Mouse (Mus musculus): ENCODE results near the gene Ier2. TPM values are rescaled to one million over a fixed set of nuclear protein-coding genes. Genes with fewer than 3 reads are reported as not detected.
A peak's percentile ranks its signal among the peaks of the same experiment; 100 is the strongest.

The Ier2 gene
- polyA plus RNA-seq (2015; fragmentation: Nextera tagmentation; extraction: Ambion mirVana): 73.5 and 78.0 TPM in 2 replicates

DNA sequence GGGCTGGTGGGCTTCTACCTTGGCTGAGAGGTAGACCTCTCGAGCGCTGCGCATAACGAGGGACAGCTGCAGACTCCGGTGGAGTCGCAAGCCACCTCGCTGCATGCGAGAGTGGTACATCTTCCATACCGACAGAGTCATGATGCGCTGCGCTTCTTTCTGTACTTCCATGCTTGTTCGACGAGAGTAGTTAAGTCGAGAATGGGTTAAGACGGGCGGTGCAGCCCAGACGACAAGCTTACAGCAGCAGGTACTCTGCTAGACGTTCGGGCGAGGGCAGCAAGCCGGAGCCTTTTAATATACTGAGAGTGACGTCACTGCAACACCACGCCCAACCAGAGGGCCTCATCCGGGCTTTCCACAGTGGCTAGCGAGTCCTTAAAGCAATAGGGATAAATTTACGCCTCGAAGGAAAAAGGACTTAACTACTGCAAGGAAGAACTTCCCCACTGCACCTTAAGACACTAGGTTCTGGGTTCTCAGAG is at the start of gene Ier2:
Gene Ier2 (minus strand): TSS at position 272 of the 485 bp plus-strand sequence.
- Histone ChIP-seq H3K9ac (replicated peaks; ENCODE audit: low read length) (peak within 1 kb of the TSS; percentile 74), H3K4me2 (replicated peaks; ENCODE audit: low read depth, low read length) (peak within 1 kb of the TSS; percentile 72), H3K4me1 (ENCODE audit: insufficient read depth, low read length) (peaks cover 32% of the 10 kb centered on the region), H3K27ac (ENCODE audit: low read length) (peak within 1 kb of the TSS; percentile 97), H3K9me3 (ENCODE audit: low read length) (no peaks in the 10 kb centered on the region), H3K4me3 (ENCODE audit: low read length) (peak within 1 kb of the TSS; percentile 80), H3K36me3 (ENCODE audit: insufficient read depth, low read length) (no peaks in the 10 kb centered on the region), H3K27me3 (ENCODE audit: insufficient read depth, low read length) (no peaks in the 10 kb centered on the region)
- WGBS: under 1% methylated on average over 27 of the region's 27 CpGs
- ATAC-seq (ENCODE audit: low FRiP score, low TSS enrichment): peak; percentile 74

DNA sequence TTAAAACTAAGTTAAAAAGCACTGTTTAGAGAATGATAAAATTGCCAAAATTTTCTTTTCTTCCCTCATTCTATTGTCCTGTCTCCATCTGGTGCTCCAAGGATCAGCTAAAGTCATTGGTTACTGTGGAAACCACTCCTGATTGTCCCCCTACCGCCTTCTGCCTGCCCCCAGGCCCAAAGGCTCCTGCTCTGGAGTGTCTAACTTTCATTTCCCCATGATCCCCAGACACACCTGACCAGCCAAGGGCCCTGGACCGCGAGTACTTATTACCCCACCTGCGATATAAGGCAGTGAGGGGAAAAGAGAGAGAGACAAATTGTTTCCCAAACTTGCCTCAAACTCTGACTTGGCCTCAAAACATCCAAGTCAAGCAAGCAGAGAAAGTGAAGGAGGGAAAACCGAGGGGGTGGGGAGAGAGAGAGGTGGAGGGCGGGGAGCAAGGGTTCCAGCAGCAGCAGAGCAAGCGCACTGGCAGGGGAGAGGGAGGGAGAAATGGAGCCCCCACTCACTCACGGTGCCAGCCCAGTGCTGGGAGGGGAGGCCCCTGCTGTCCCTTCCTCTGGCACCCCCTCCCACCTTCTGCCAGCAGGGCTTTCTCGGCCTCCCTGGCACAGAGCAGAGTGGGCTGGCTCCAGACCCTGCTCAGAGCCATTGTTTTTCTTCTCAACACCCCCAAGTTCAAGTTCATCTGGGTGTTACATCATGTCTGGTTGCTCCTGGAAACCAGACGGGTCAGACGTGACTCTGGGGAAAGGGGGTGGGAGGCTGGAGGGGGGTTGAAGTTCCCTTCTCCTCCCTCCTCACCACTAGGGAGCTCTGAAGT is 49.5 kb upstream of the Ier2 start:
- Histone ChIP-seq H3K9ac (replicated peaks; ENCODE audit: low read length) (peak overlapping the region; percentile 4; the same call in 1 of the 2 replicates), H3K4me1 (ENCODE audit: insufficient read depth, low read length) (peaks cover 61% of the 10 kb centered on the region), H3K4me3 (ENCODE audit: low read length) (no peak overlapping the region), H3K36me3 (ENCODE audit: insufficient read depth, low read length) (0 out of 2 replicates have a peak, but pooled peaks cover 4% of the 10 kb centered on the region), H3K4me2 (replicated peaks; ENCODE audit: low read depth, low read length) (peak overlapping the region; percentile 29), H3K27me3 (ENCODE audit: insufficient read depth, low read length) (peaks cover 45% of the 10 kb centered on the region), H3K9me3 (ENCODE audit: low read length) (no peaks in the 10 kb centered on the region), H3K27ac (ENCODE audit: low read length) (peak overlapping the region; percentile 75)
- peak; percentile 75 for ATAC-seq (ENCODE audit: low FRiP score, low TSS enrichment)
- WGBS: 10% methylated on average over 10 of the region's 11 CpGs

DNA sequence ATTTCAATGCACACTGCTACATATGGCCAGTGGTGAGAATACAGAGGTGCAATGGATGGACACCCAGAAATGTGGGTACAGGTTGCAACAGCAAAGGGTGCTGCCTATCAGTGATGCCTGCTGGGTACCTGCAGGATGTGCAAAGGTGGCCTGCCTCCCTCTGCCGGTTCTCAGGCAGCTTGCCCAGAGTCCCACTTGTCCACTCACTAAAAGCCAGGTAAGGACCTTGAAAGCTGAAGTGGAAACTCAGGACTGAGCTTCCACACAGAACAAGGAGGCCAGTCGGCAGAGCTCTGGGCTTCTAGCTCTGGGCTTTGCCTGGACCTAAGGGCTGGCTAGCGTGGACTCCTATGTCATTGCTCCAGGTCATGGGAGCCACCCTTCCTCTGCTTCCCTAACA is 48.7 kb upstream of the Ier2 start:
- peaks cover 69% of the 10 kb centered on the region for H3K4me1 ChIP-seq (ENCODE audit: insufficient read depth, low read length)
- ATAC-seq (ENCODE audit: low FRiP score, low TSS enrichment): no peak
- no peaks in the 10 kb centered on the region for H3K36me3 ChIP-seq (ENCODE audit: insufficient read depth, low read length)
- H3K27me3 ChIP-seq (ENCODE audit: insufficient read depth, low read length): peaks cover 46% of the 10 kb centered on the region
- no peak overlapping the region for H3K4me3 ChIP-seq (ENCODE audit: low read length)
- WGBS: 50% methylated on average over 3 of the region's 3 CpGs
- H3K4me2 ChIP-seq (replicated peaks; ENCODE audit: low read depth, low read length): no peak overlapping the region
- H3K27ac ChIP-seq (ENCODE audit: low read length): peak overlapping the region; percentile 75; the same call in 1 of the 2 replicates
- 0 out of 2 replicates have a peak overlapping the region, but pooled peaks have one; percentile 4 for H3K9ac ChIP-seq (replicated peaks; ENCODE audit: low read length)
- H3K9me3 ChIP-seq (ENCODE audit: low read length): no peaks in the 10 kb centered on the region

DNA sequence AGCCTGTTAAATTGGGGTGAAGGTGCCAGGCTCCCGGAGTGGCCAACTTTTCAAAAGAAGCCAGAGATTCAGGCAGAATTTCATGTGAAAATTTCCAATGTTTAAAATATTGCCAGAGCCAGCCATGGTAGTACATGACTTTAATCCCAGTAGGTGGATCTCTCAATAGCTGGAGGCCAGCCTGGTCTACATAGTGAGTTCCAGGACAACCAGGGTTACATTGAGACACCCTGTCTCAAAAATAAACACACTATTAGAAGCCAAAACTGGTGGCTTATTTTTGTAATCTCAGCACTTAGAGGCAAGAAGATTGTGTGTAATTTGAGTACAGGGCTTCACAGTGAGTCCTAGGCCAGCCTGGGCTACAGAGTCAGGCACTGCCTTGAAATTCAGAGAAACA is 47.3 kb upstream of the Ier2 start:
- Histone ChIP-seq H3K4me2 (replicated peaks; ENCODE audit: low read depth, low read length) (no peak overlapping the region), H3K9me3 (ENCODE audit: low read length) (no peaks in the 10 kb centered on the region), H3K9ac (replicated peaks; ENCODE audit: low read length) (no peak overlapping the region), H3K4me3 (ENCODE audit: low read length) (no peak overlapping the region), H3K27me3 (ENCODE audit: insufficient read depth, low read length) (peaks cover 47% of the 10 kb centered on the region), H3K27ac (ENCODE audit: low read length) (no peak overlapping the region), H3K4me1 (ENCODE audit: insufficient read depth, low read length) (peaks cover 70% of the 10 kb centered on the region), H3K36me3 (ENCODE audit: insufficient read depth, low read length) (no peaks in the 10 kb centered on the region)
- WGBS: 100% methylated on average over 1 of the region's 1 CpGs
- no peak for ATAC-seq (ENCODE audit: low FRiP score, low TSS enrichment)

DNA sequence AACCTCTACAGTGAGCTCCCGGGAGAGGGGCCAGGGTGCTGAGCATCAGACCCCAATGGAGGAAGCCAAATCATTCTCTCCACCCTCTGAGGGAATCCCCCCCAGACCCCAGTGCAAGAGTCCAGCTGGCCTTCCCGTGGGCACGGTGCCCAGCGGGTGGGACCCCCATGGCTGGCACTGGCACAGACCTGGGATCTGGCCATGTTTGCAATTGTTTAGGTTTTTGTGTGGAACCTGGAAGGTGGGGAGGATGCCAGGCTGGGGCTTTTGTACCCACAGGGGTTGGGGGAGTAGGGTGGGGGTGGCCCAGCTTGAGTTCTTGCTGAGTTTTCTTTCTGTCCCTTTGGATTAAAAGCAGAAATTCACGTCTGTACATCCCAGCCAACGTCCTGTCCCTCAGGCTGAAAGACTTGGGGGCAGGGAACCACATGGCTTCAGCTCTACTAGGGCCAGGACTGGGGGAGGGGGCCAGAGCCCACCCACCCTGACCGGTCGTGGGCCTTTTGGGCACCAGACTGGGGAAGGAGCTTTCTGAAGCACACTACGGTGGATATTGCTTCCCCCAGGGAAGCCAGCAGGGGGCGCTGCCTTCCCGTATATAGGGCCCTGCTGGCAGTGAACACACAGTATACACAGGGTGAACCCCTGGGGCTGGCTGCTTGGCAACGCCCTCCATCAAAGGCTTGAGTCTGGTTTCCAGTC is 46.3 kb upstream of the Ier2 start:
- H3K27ac ChIP-seq (ENCODE audit: low read length): no peak overlapping the region
- no peak overlapping the region for H3K4me3 ChIP-seq (ENCODE audit: low read length)
- peaks cover 47% of the 10 kb centered on the region for H3K27me3 ChIP-seq (ENCODE audit: insufficient read depth, low read length)
- 17% methylated on average over 12 of the region's 12 CpGs for WGBS
- peak; percentile 49 for ATAC-seq (ENCODE audit: low FRiP score, low TSS enrichment)
- H3K4me1 ChIP-seq (ENCODE audit: insufficient read depth, low read length): peaks cover 74% of the 10 kb centered on the region
- H3K9ac ChIP-seq (replicated peaks; ENCODE audit: low read length): no peak overlapping the region
- H3K4me2 ChIP-seq (replicated peaks; ENCODE audit: low read depth, low read length): no peak overlapping the region
- no peaks in the 10 kb centered on the region for H3K9me3 ChIP-seq (ENCODE audit: low read length)
- no peaks in the 10 kb centered on the region for H3K36me3 ChIP-seq (ENCODE audit: insufficient read depth, low read length)

DNA sequence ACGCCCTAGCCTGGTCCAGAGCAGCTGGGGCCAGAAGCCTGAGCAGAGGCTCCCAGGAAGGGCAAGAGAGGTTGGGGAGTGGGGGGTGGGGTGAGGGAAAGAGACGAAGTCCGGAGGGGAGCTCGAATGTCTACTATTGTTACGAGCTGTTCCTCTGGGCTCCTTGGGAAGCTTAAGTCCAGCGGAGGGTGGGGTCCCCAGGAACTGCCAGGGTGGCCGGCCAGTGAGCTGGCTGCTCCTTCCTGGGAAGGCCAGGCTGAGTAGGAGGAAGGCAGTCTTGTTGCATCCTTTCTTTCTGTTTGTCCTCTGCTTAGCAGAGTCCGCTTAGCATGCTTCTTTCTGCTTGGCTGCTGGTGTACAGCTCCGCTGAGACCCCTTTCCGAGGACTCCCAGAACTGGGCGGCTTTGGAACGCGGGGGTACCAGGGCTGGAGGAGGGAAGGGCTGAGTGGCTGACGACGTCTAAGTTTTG is 45.5 kb upstream of the Ier2 start:
- peak overlapping the region; percentile 63; the same call in 1 of the 2 replicates for H3K27ac ChIP-seq (ENCODE audit: low read length)
- H3K9ac ChIP-seq (replicated peaks; ENCODE audit: low read length): peak overlapping the region; percentile 61; the same call in 1 of the 2 replicates
- peak overlapping the region; percentile 49 for H3K4me2 ChIP-seq (replicated peaks; ENCODE audit: low read depth, low read length)
- no peaks in the 10 kb centered on the region for H3K36me3 ChIP-seq (ENCODE audit: insufficient read depth, low read length)
- peaks cover 68% of the 10 kb centered on the region for H3K4me1 ChIP-seq (ENCODE audit: insufficient read depth, low read length)
- WGBS: 11% methylated on average over 15 of the region's 15 CpGs
- peaks cover 55% of the 10 kb centered on the region for H3K27me3 ChIP-seq (ENCODE audit: insufficient read depth, low read length)
- H3K9me3 ChIP-seq (ENCODE audit: low read length): no peaks in the 10 kb centered on the region
- peak overlapping the region; percentile 29 for H3K4me3 ChIP-seq (ENCODE audit: low read length)
- ATAC-seq (ENCODE audit: low FRiP score, low TSS enrichment): no peak

DNA sequence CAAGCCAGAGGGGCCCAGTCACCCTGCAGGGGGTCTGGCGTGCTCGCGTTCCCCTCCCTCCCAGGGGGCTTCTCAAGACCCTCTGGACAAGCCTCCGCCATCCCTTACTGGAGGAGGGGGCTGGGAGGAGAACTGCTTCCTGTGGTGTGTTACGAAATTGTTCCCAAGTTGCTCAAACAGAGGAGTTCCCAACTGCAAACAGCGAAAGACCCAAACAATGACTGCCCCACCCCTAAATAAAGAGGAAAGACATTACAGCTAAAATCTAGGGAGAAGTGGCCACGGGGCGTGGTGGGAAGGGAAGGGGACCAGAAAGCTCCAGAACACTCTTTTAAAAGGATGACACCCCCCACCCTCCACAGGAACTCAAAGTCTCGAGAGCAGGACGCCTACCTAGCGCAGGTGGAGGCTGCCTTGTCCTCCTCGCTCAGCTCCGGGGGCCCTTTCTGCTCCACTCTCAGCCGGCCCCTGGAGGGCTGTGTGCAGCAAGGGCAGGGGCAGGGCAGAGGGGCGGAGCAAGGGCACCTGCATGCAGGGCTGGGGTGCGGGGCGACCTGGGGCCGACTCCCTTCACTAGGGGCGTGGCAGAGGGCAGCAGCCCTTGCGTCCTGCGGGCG is 44.7 kb upstream of the Ier2 start:
- peaks cover 62% of the 10 kb centered on the region for H3K4me1 ChIP-seq (ENCODE audit: insufficient read depth, low read length)
- H3K9me3 ChIP-seq (ENCODE audit: low read length): no peaks in the 10 kb centered on the region
- H3K27me3 ChIP-seq (ENCODE audit: insufficient read depth, low read length): peaks cover 63% of the 10 kb centered on the region
- WGBS: 12% methylated on average over 22 of the region's 22 CpGs
- peak; percentile 18; the same call in 1 of the 2 replicates for ATAC-seq (ENCODE audit: low FRiP score, low TSS enrichment)
- peak overlapping the region; percentile 61; the same call in 1 of the 2 replicates for H3K9ac ChIP-seq (replicated peaks; ENCODE audit: low read length)
- no peaks in the 10 kb centered on the region for H3K36me3 ChIP-seq (ENCODE audit: insufficient read depth, low read length)
- peak overlapping the region; percentile 29 for H3K4me3 ChIP-seq (ENCODE audit: low read length)
- H3K27ac ChIP-seq (ENCODE audit: low read length): peak overlapping the region; percentile 63
- H3K4me2 ChIP-seq (replicated peaks; ENCODE audit: low read depth, low read length): peak overlapping the region; percentile 49

DNA sequence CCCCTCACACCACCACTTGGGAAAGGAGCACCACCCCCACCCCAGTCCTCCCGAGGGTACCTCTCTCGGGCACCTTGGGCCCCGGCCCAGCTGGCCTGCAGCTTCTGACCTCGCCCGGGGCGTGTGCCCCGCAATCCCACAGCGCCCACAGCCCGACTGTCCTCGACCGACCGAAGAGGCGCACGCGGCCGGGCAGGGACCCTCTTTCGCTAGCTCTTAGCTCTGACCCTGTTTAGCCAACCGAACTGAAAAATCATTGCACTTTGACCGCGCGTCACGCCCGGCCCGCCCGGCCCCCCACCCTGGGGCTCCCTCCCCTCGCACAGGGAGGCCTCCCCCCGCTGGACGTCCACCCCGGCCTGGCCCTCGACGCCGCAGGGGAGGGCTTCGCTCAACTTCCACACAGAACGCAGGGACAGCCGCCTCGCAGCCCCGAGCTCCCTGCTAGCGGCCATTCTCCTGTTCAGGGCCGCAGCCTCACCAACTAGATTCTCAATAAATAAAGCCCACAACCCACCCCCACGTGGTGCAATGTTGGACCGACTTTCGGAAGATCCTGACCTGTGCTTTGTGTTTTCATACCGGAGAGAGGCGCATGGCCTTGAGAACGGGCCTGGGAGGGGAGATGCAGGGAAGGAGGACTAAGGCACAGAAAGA is 44.1 kb upstream of the Ier2 start:
- Histone ChIP-seq H3K9ac (replicated peaks; ENCODE audit: low read length) (peak overlapping the region; percentile 61), H3K36me3 (ENCODE audit: insufficient read depth, low read length) (no peaks in the 10 kb centered on the region), H3K9me3 (ENCODE audit: low read length) (no peaks in the 10 kb centered on the region), H3K27ac (ENCODE audit: low read length) (peak overlapping the region; percentile 50; the same call in 1 of the 2 replicates), H3K4me1 (ENCODE audit: insufficient read depth, low read length) (peaks cover 56% of the 10 kb centered on the region), H3K4me3 (ENCODE audit: low read length) (peak overlapping the region; percentile 29), H3K4me2 (replicated peaks; ENCODE audit: low read depth, low read length) (peak overlapping the region; percentile 49), H3K27me3 (ENCODE audit: insufficient read depth, low read length) (peaks cover 69% of the 10 kb centered on the region)
- WGBS: 7% methylated on average over 45 of the region's 45 CpGs
- ATAC-seq (ENCODE audit: low FRiP score, low TSS enrichment): no peak

DNA sequence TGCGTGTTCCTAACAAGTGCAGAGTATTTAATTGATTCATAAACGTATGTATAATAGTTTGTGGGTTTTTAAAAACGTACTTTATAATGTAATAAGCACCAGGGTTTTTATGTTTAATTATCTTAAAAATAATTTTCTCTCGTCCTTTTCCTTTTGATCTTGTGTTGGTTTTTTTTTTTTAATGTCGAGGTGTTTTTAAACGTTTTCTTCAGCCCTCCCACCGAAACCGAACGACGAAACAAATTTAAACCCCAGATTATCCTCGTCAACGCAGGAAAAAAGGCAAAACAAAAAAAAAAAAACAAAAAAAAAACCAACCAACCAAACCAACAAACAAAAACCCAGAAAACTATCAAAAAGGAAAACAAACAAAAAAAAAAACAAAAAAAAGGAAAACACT is 43.3 kb upstream of the Ier2 start:
- WGBS: 8% methylated on average over 12 of the region's 12 CpGs
- ATAC-seq (ENCODE audit: low FRiP score, low TSS enrichment): no peak
- Histone ChIP-seq H3K9ac (replicated peaks; ENCODE audit: low read length) (0 out of 2 replicates have a peak overlapping the region, but pooled peaks have one; percentile 53), H3K4me1 (ENCODE audit: insufficient read depth, low read length) (peaks cover 57% of the 10 kb centered on the region), H3K36me3 (ENCODE audit: insufficient read depth, low read length) (no peaks in the 10 kb centered on the region), H3K4me2 (replicated peaks; ENCODE audit: low read depth, low read length) (peak overlapping the region; percentile 52), H3K4me3 (ENCODE audit: low read length) (peak overlapping the region; percentile 31; the same call in 1 of the 2 replicates), H3K27me3 (ENCODE audit: insufficient read depth, low read length) (peaks cover 77% of the 10 kb centered on the region), H3K9me3 (ENCODE audit: low read length) (no peaks in the 10 kb centered on the region), H3K27ac (ENCODE audit: low read length) (no peak overlapping the region)
